In the genomic region with DNA sequence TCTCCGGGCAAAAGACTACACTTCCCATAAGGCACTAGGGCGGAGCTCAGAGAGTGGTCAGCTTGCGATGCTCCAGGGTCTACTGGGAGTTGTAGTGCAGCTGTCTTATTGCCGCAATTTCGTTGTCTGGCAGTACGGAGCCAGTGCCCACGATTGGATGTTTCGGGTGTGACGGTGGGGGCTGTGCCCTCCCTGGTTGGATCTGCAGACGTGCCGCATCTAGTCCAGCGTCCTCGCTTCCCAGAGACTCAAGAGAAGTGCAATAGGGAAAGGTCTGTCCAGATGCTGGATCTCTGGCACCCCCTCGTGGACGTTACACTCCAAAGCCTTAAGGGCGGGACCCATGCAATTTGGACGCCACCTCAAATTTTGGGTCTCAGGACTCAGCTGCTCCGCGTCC, we compare ENCODE assay signal across 8 mouse cellular contexts. TPM values are rescaled to one million over a fixed set of nuclear protein-coding genes. Genes with fewer than 3 reads are reported as not detected.
DNase-seq lines count a peak whose midpoint lies in the region; ATAC-seq lines count a peak whose summit lies in the region.

No protein-coding gene starts in this region.

- peak; percentile 94 for DNase-seq in adipocyte (ENCODE audit: low spot score)
- peak; percentile 96 for DNase-seq in embryo, embryonic 10 days (ENCODE audit: low spot score)
- DNase-seq in gastrocnemius, postnatal 10 days, result peak; percentile 91
- DNase-seq in induced T-regulatory cell, adult 2 months (ENCODE audit: low read depth), result peak; percentile 91
- DNase-seq in left cerebral cortex, adult 9 months (ENCODE audit: low spot score in 2 of 2), result peak; percentile 98 to 99
- DNase-seq in right cerebral cortex, postnatal 25 days, result peak; percentile 93
- DNase-seq in urinary bladder, postnatal 4 days (ENCODE audit: low spot score in 2 of 2), result peak; percentile 92 to 94

- peak; percentile 89 for ATAC-seq in megakaryocyte-erythroid progenitor cell, adult 5-6 weeks (replicated peaks; ENCODE audit: low FRiP score, low TSS enrichment, poor library complexity, severe bottlenecking)

RNA-seq across cellular contexts. Expression of a gene that starts 19.2 kb away (rescaled TPM):
- total RNA-seq in gastrocnemius, postnatal 10 days (2021), result 10 to 100 TPM; 24.0 to 25.2 TPM
- total RNA-seq in megakaryocyte-erythroid progenitor cell, adult 5-6 weeks (2014; fragmentation: Nextera tagmentation), result 81.0 and 92.5 TPM in 2 replicates
- total RNA-seq in megakaryocyte-erythroid progenitor cell, adult 5-6 weeks (2017), result 23.3 and 50.0 TPM in 2 replicates

RNA-seq across cellular contexts. Expression of a gene that starts 26.1 kb away (rescaled TPM):
- not detected for total RNA-seq in gastrocnemius, postnatal 10 days (2021)
- total RNA-seq in megakaryocyte-erythroid progenitor cell, adult 5-6 weeks (2014; fragmentation: Nextera tagmentation), result not detected in 2 replicates
- total RNA-seq in megakaryocyte-erythroid progenitor cell, adult 5-6 weeks (2017), result not detected in 2 replicates

RNA-seq across cellular contexts. Expression of a gene that starts 27.9 kb away (rescaled TPM):
- total RNA-seq in gastrocnemius, postnatal 10 days (2021), result not detected
- not detected in 2 replicates for total RNA-seq in megakaryocyte-erythroid progenitor cell, adult 5-6 weeks (2014; fragmentation: Nextera tagmentation)
- total RNA-seq in megakaryocyte-erythroid progenitor cell, adult 5-6 weeks (2017), result not detected in 2 replicates

RNA-seq across cellular contexts. Expression of a gene that starts 32.4 kb away (rescaled TPM):
- total RNA-seq in gastrocnemius, postnatal 10 days (2021), result under 1 TPM in 1 of 2 experiments, not detected in 1; 0.38 TPM
- total RNA-seq in megakaryocyte-erythroid progenitor cell, adult 5-6 weeks (2014; fragmentation: Nextera tagmentation), result not detected in 2 replicates
- total RNA-seq in megakaryocyte-erythroid progenitor cell, adult 5-6 weeks (2017), result not detected in 2 replicates

RNA-seq across cellular contexts. Expression of a gene that starts 34.5 kb away (rescaled TPM):
- total RNA-seq in gastrocnemius, postnatal 10 days (2021), result under 1 TPM in 1 of 2 experiments, not detected in 1; 0.19 TPM
- total RNA-seq in megakaryocyte-erythroid progenitor cell, adult 5-6 weeks (2014; fragmentation: Nextera tagmentation), result not detected in 2 replicates
- total RNA-seq in megakaryocyte-erythroid progenitor cell, adult 5-6 weeks (2017), result not detected in 2 replicates

Comparison
In these comparisons a context has a peak if more than half of its experiments do, and no peak if none do; other contexts are left out.
1. Peak in every context shown above with its lines: DNase-seq and ATAC-seq.